Mouse (Mus musculus) stomach, embryonic 15.5 days (tissue): Measurements from ENCODE around the gene Bbx. TPM values are rescaled to one million over a fixed set of nuclear protein-coding genes. Genes with fewer than 3 reads are reported as not detected.

Source experiments
- ATAC-seq: fragments of 200-750 bp; cut with Nextera tagmentation; 2 replicates; pipeline ENCODE4 v1.8.0; 2017; ENCODE audit warnings: low read depth, moderate number of reproducible peaks, moderate TSS enrichment; ENCODE audit not compliant: insufficient read depth, low FRiP score
- H3K27ac ChIP-seq: fragments of 300-500 bp; sonication (generic); 2 replicates; pipeline ENCODE4 v1.5.1; 2015; ENCODE audit warnings: mild to moderate bottlenecking, inconsistent platforms
- H3K27me3 ChIP-seq: fragments of 300-500 bp; sonication (generic); replicated peaks from 2 replicates; pipeline ENCODE4 v1.6.1; 2015; ENCODE audit warnings: inconsistent platforms
- H3K36me3 ChIP-seq: fragments of 300-500 bp; sonication (generic); 2 replicates; pipeline ENCODE4 v1.6.1; 2015; ENCODE audit warnings: inconsistent platforms
- H3K4me1 ChIP-seq: fragments of 300-500 bp; sonication (generic); 2 replicates; pipeline ENCODE4 v1.6.1; 2015; ENCODE audit warnings: inconsistent platforms
- H3K4me2 ChIP-seq: fragments of 300-500 bp; sonication (generic); 2 replicates; pipeline ENCODE4 v1.6.1; 2015; ENCODE audit warnings: mild to moderate bottlenecking, inconsistent platforms
- H3K4me3 ChIP-seq: fragments of 300-500 bp; sonication (generic); replicated peaks from 2 replicates; pipeline ENCODE4 v1.5.1; 2015; ENCODE audit warnings: inconsistent platforms
- H3K9ac ChIP-seq: fragments of 300-500 bp; sonication (generic); 2 replicates; pipeline ENCODE4 v1.6.1; 2015; ENCODE audit warnings: inconsistent platforms
- H3K9me3 ChIP-seq: fragments of 300-500 bp; sonication (generic); 2 replicates; pipeline ENCODE4 v1.6.1; 2016; ENCODE audit warnings: inconsistent platforms
- WGBS: fragments of 180-500 bp; shearing (Covaris S2); methylation state at CpG from one replicate; pipeline ENCODE4 v1.1.7; 2015; 5-methylcytosine and 5-hydroxymethylcytosine counted together
- polyA plus RNA-seq: library from polyadenylated mRNA; unstranded; fragments of >200 nt; fragmentation: Nextera tagmentation; extraction: Ambion mirVana; gene quantifications from 2 replicates; pipeline ENCODE4 v1.2.1, GENCODE M21; 2015

The Bbx gene
- polyA plus RNA-seq, 1 experiment from 2014 or later, result 41.8 TPM

- H3K36me3 ChIP-seq, result no peaks in the 10 kb centered on the region
- ATAC-seq, result no peak
- 64% methylated on average over 3 of the region's 3 CpGs for WGBS
These were observed 43.7 kb downstream of the Bbx start for GRCm38 (mm10) chr16:50388499-50388898.

GRCm38 (mm10) chr16:50383541-50383940 is 48.6 kb downstream of the Bbx start:
- Histone ChIP-seq H3K4me3 (no peak overlapping the region), H3K9me3 (no peaks in the 10 kb centered on the region), H3K36me3 (no peaks in the 10 kb centered on the region), H3K27me3 (no peaks in the 10 kb centered on the region), H3K4me1 (peaks cover 11% of the 10 kb centered on the region; the same call in 1 of the 2 replicates), H3K4me2 (no peak overlapping the region), H3K27ac (no peak overlapping the region), H3K9ac (no peak overlapping the region)
- ATAC-seq, result no peak
- 89% methylated on average over 8 of the region's 8 CpGs for WGBS

More at GRCm38 (mm10) chr16:50388499-50388898, 43.7 kb downstream of the Bbx start:
- Histone ChIP-seq H3K9me3 (no peaks in the 10 kb centered on the region), H3K4me2 (no peak overlapping the region), H3K27ac (no peak overlapping the region), H3K4me1 (no peaks in the 10 kb centered on the region), H3K27me3 (no peaks in the 10 kb centered on the region), H3K4me3 (no peak overlapping the region), H3K9ac (no peak overlapping the region)

- Histone ChIP-seq H3K9me3 (no peaks in the 10 kb centered on the region), H3K36me3 (no peaks in the 10 kb centered on the region), H3K4me1 (peaks cover 11% of the 10 kb centered on the region; the same call in 1 of the 2 replicates), H3K27ac (no peak overlapping the region), H3K9ac (no peak overlapping the region), H3K27me3 (no peaks in the 10 kb centered on the region), H3K4me3 (no peak overlapping the region), H3K4me2 (peak overlapping the region; percentile 39)
- 30% methylated on average over 7 of the region's 7 CpGs for WGBS
- ATAC-seq, result no peak
These were observed 50.8 kb downstream of the Bbx start for GRCm38 (mm10) chr16:50381351-50381746.

GRCm38 (mm10) chr16:50380682-50381350 is 51.4 kb downstream of the Bbx start:
- no peak overlapping the region for H3K9ac ChIP-seq
- H3K36me3 ChIP-seq, result no peaks in the 10 kb centered on the region
- H3K27ac ChIP-seq, result no peak overlapping the region
- H3K9me3 ChIP-seq, result no peaks in the 10 kb centered on the region
- H3K4me3 ChIP-seq, result no peak overlapping the region
- H3K4me1 ChIP-seq, result peaks cover 11% of the 10 kb centered on the region; the same call in 1 of the 2 replicates
- ATAC-seq, result peak; percentile 39; the same call in 1 of the 2 replicates
- peak overlapping the region; percentile 39 for H3K4me2 ChIP-seq
- no peaks in the 10 kb centered on the region for H3K27me3 ChIP-seq
- WGBS, result 28% methylated on average over 10 of the region's 10 CpGs

GRCm38 (mm10) chr16:50380232-50380631 is 52.0 kb downstream of the Bbx start:
- Histone ChIP-seq H3K9me3 (no peaks in the 10 kb centered on the region), H3K36me3 (no peaks in the 10 kb centered on the region), H3K27ac (no peak overlapping the region), H3K9ac (no peak overlapping the region), H3K27me3 (no peaks in the 10 kb centered on the region), H3K4me2 (no peak overlapping the region), H3K4me1 (peaks cover 11% of the 10 kb centered on the region; the same call in 1 of the 2 replicates), H3K4me3 (no peak overlapping the region)
- 36% methylated on average over 7 of the region's 7 CpGs for WGBS
- no peak for ATAC-seq

GRCm38 (mm10) chr16:50374611-50375010 is 57.6 kb downstream of the Bbx start:
- Histone ChIP-seq H3K27me3 (no peaks in the 10 kb centered on the region), H3K9ac (no peak overlapping the region), H3K27ac (no peak overlapping the region), H3K9me3 (no peaks in the 10 kb centered on the region), H3K4me2 (no peak overlapping the region), H3K4me3 (no peak overlapping the region), H3K36me3 (no peaks in the 10 kb centered on the region), H3K4me1 (no peaks in the 10 kb centered on the region)
- WGBS, result 87% methylated on average over 3 of the region's 3 CpGs
- no peak for ATAC-seq

- Histone ChIP-seq H3K27me3 (no peaks in the 10 kb centered on the region), H3K27ac (no peak overlapping the region), H3K9ac (no peak overlapping the region), H3K4me1 (no peaks in the 10 kb centered on the region), H3K36me3 (no peaks in the 10 kb centered on the region), H3K4me2 (no peak overlapping the region), H3K4me3 (no peak overlapping the region), H3K9me3 (no peaks in the 10 kb centered on the region)
- 42% methylated on average over 5 of the region's 5 CpGs for WGBS
- ATAC-seq, result no peak
These were observed 58.5 kb downstream of the Bbx start for GRCm38 (mm10) chr16:50373685-50374084.

GRCm38 (mm10) chr16:50372543-50372942 is 59.6 kb downstream of the Bbx start:
- no peak overlapping the region for H3K4me2 ChIP-seq
- H3K9me3 ChIP-seq, result no peaks in the 10 kb centered on the region
- H3K27me3 ChIP-seq, result no peaks in the 10 kb centered on the region
- no peaks in the 10 kb centered on the region for H3K4me1 ChIP-seq
- no peak overlapping the region for H3K27ac ChIP-seq
- no peaks in the 10 kb centered on the region for H3K36me3 ChIP-seq
- no peak overlapping the region for H3K4me3 ChIP-seq
- H3K9ac ChIP-seq, result no peak overlapping the region
- 53% methylated on average over 2 of the region's 2 CpGs for WGBS
- ATAC-seq, result no peak

- no peak overlapping the region for H3K27ac ChIP-seq
- H3K4me3 ChIP-seq, result no peak overlapping the region
- 43% methylated on average over 3 of the region's 3 CpGs for WGBS
- no peaks in the 10 kb centered on the region for H3K4me1 ChIP-seq
- no peaks in the 10 kb centered on the region for H3K9me3 ChIP-seq
- ATAC-seq, result no peak
- H3K4me2 ChIP-seq, result no peak overlapping the region
- H3K27me3 ChIP-seq, result no peaks in the 10 kb centered on the region
- no peak overlapping the region for H3K9ac ChIP-seq
- H3K36me3 ChIP-seq, result no peaks in the 10 kb centered on the region
These were observed 60.7 kb downstream of the Bbx start for GRCm38 (mm10) chr16:50371460-50371859.

GRCm38 (mm10) chr16:50370423-50370822 is 61.8 kb downstream of the Bbx start:
- Histone ChIP-seq H3K27ac (no peak overlapping the region), H3K4me1 (no peaks in the 10 kb centered on the region), H3K27me3 (no peaks in the 10 kb centered on the region), H3K4me2 (no peak overlapping the region), H3K9ac (no peak overlapping the region), H3K36me3 (no peaks in the 10 kb centered on the region), H3K4me3 (no peak overlapping the region), H3K9me3 (no peaks in the 10 kb centered on the region)
- WGBS, result 72% methylated on average over 2 of the region's 2 CpGs
- ATAC-seq, result no peak

- 48% methylated on average over 5 of the region's 5 CpGs for WGBS
- no peak overlapping the region for H3K9ac ChIP-seq
- no peak overlapping the region for H3K27ac ChIP-seq
- no peaks in the 10 kb centered on the region for H3K36me3 ChIP-seq
- H3K4me1 ChIP-seq, result no peaks in the 10 kb centered on the region
- no peak for ATAC-seq
- no peak overlapping the region for H3K4me2 ChIP-seq
- no peaks in the 10 kb centered on the region for H3K27me3 ChIP-seq
- no peaks in the 10 kb centered on the region for H3K9me3 ChIP-seq
- no peak overlapping the region for H3K4me3 ChIP-seq
These were observed 65.6 kb downstream of the Bbx start for GRCm38 (mm10) chr16:50366556-50366955.

GRCm38 (mm10) chr16:50364189-50365059 is 67.8 kb downstream of the Bbx start:
- ATAC-seq, result peak; percentile 92

More at GRCm38 (mm10) chr16:50364189-50365059, 67.8 kb downstream of the Bbx start:
- WGBS, result 9% methylated on average over 11 of the region's 11 CpGs
- H3K27ac ChIP-seq, result peak overlapping the region; percentile 85
- H3K27me3 ChIP-seq, result no peaks in the 10 kb centered on the region
- H3K4me2 ChIP-seq, result peak overlapping the region; percentile 56
- H3K4me3 ChIP-seq, result peak overlapping the region; percentile 47
- no peaks in the 10 kb centered on the region for H3K36me3 ChIP-seq
- no peaks in the 10 kb centered on the region for H3K4me1 ChIP-seq
- no peaks in the 10 kb centered on the region for H3K9me3 ChIP-seq
- H3K9ac ChIP-seq, result no peak overlapping the region
